Mouse (Mus musculus): Measurements from ENCODE around the gene Nim1k.

Gene Nim1k

GRCm38 (mm10) chr13:119755681-119756471, at the start of gene Nim1k:
Nim1k (minus strand) TSS chr13:119755882.
- DNase-seq (ENCODE audit: low read depth, low spot score): peak; percentile 83

GRCm38 (mm10) chr13:119797656-119798055, 42.0 kb upstream of the Nim1k start:
- no peak for DNase-seq (ENCODE audit: low read depth, low spot score)

GRCm38 (mm10) chr13:119792791-119793404, 37.2 kb upstream of the Nim1k start:
- no peak for DNase-seq (ENCODE audit: low read depth, low spot score)

GRCm38 (mm10) chr13:119791580-119792135, 36.0 kb upstream of the Nim1k start:
- DNase-seq (ENCODE audit: low read depth, low spot score): peak; percentile 11

GRCm38 (mm10) chr13:119790761-119791579, 35.3 kb upstream of the Nim1k start, which contains the start of gene Zfp131:
Zfp131 (minus strand) TSS chr13:119790889.
- peak; percentile 96 for DNase-seq (ENCODE audit: low read depth, low spot score)

- peak; percentile 38 for DNase-seq (ENCODE audit: low read depth, low spot score)
Measured at GRCm38 (mm10) chr13:119789851-119790717, 34.4 kb upstream of the Nim1k start.

- no peak for DNase-seq (ENCODE audit: low read depth, low spot score)
Measured at GRCm38 (mm10) chr13:119783581-119783980, 27.9 kb upstream of the Nim1k start.

- DNase-seq (ENCODE audit: low read depth, low spot score): no peak
Measured at GRCm38 (mm10) chr13:119768541-119768940, 12.9 kb upstream of the Nim1k start.

- no peak for DNase-seq (ENCODE audit: low read depth, low spot score)
Measured at GRCm38 (mm10) chr13:119766480-119766879, 10.8 kb upstream of the Nim1k start.

GRCm38 (mm10) chr13:119756831-119757230, 1.1 kb upstream of the Nim1k start:
- no peak for DNase-seq (ENCODE audit: low read depth, low spot score)

GRCm38 (mm10) chr13:119755141-119755547, 538 bp downstream of the Nim1k start:
- DNase-seq (ENCODE audit: low read depth, low spot score): no peak

- DNase-seq (ENCODE audit: low read depth, low spot score): no peak
Measured at GRCm38 (mm10) chr13:119754635-119755020, 1.1 kb downstream of the Nim1k start.

GRCm38 (mm10) chr13:119753859-119754634, 1.6 kb downstream of the Nim1k start:
- peak; percentile 28 for DNase-seq (ENCODE audit: low read depth, low spot score)

- DNase-seq (ENCODE audit: low read depth, low spot score): no peak
Measured at GRCm38 (mm10) chr13:119746930-119747329, 8.8 kb downstream of the Nim1k start.

GRCm38 (mm10) chr13:119743470-119743869, 12.2 kb downstream of the Nim1k start:
- no peak for DNase-seq (ENCODE audit: low read depth, low spot score)

GRCm38 (mm10) chr13:119742711-119743415, 12.8 kb downstream of the Nim1k start:
- DNase-seq (ENCODE audit: low read depth, low spot score): no peak

GRCm38 (mm10) chr13:119741390-119742237, 14.1 kb downstream of the Nim1k start:
- no peak for DNase-seq (ENCODE audit: low read depth, low spot score)

GRCm38 (mm10) chr13:119731448-119731847, 24.2 kb downstream of the Nim1k start:
- no peak for DNase-seq (ENCODE audit: low read depth, low spot score)

Data from forelimb bud, embryonic 11.5 days (tissue).